Mouse (Mus musculus): ENCODE measurements at regions not wholly inside any gene's neighbourhood (a gene's known extent, or its start where the extent isn't known, plus 50 kb on each side); places are given as distances from the start of the nearest gene placed in this dataset.

- H3K27ac ChIP-seq, result no peak overlapping the region
- no peak overlapping the region for H3K4me3 ChIP-seq (ENCODE audit: insufficient read depth in 1 of 2, low read depth in 2 of 2, low read length in 2 of 2)
- DNase-seq (ENCODE audit: low read depth in 3 of 3, low spot score in 3 of 3), result no peak
- no peaks in the 10 kb centered on the region for H3K36me3 ChIP-seq (replicated peaks; ENCODE audit: control insufficient read depth, insufficient read depth, low read depth)
- no peak overlapping the region for H3K9ac ChIP-seq (replicated peaks)
- no peak overlapping the region for H3K4me2 ChIP-seq (ENCODE audit: low read depth)
- TF ChIP-seq CTCF (IDR thresholded peaks at IDR 0.05; ENCODE audit: low read depth) (no peak), EP300 (IDR thresholded peaks at IDR 0.05; ENCODE audit: low read depth) (no peak)
- no peaks in the 10 kb centered on the region for H3K9me3 ChIP-seq (ENCODE audit: control insufficient read depth, low read length)
- 57% methylated on average over 3 of the region's 3 CpGs for WGBS (ENCODE audit: insufficient replicate concordance)
- no peaks in the 10 kb centered on the region for H3K4me1 ChIP-seq (replicated peaks; ENCODE audit: control insufficient read depth in 2 of 2, insufficient read depth in 2 of 2, low read length in 1 of 2)
- no peaks in the 10 kb centered on the region for H3K27me3 ChIP-seq (ENCODE audit: control insufficient read depth, insufficient read depth, low read length)
- ATAC-seq (ENCODE audit: insufficient read depth), result no peak
Measured at GRCm38 (mm10) chr4:31825438-31825830, 138.5 kb upstream of the Map3k7 start.

GRCm38 (mm10) chr4:31826661-31827060, 137.2 kb upstream of the Map3k7 start:
- no peak overlapping the region for H3K4me2 ChIP-seq (ENCODE audit: low read depth)
- TF ChIP-seq CTCF (IDR thresholded peaks at IDR 0.05; ENCODE audit: low read depth), result no peak
- TF ChIP-seq EP300 (IDR thresholded peaks at IDR 0.05; ENCODE audit: low read depth), result no peak
- 70% methylated on average over 8 of the region's 8 CpGs for WGBS (ENCODE audit: insufficient replicate concordance)

GRCm38 (mm10) chr4:31827266-31827665, 136.6 kb upstream of the Map3k7 start:
- Histone ChIP-seq H3K4me3 (ENCODE audit: insufficient read depth in 1 of 2, low read depth in 2 of 2, low read length in 2 of 2) (no peak overlapping the region), H3K27me3 (ENCODE audit: control insufficient read depth, insufficient read depth, low read length) (no peaks in the 10 kb centered on the region), H3K4me2 (ENCODE audit: low read depth) (no peak overlapping the region), H3K9ac (replicated peaks) (no peak overlapping the region), H3K9me3 (ENCODE audit: control insufficient read depth, low read length) (no peaks in the 10 kb centered on the region), H3K36me3 (replicated peaks; ENCODE audit: control insufficient read depth, insufficient read depth, low read depth) (no peaks in the 10 kb centered on the region), H3K27ac (no peak overlapping the region), H3K4me1 (replicated peaks; ENCODE audit: control insufficient read depth in 2 of 2, insufficient read depth in 2 of 2, low read length in 1 of 2) (no peaks in the 10 kb centered on the region)
- 56% methylated on average over 7 of the region's 7 CpGs for WGBS (ENCODE audit: insufficient replicate concordance)
- TF ChIP-seq CTCF (IDR thresholded peaks at IDR 0.05; ENCODE audit: low read depth) (peak; percentile 57), EP300 (IDR thresholded peaks at IDR 0.05; ENCODE audit: low read depth) (no peak)
- no peak for ATAC-seq (ENCODE audit: insufficient read depth)
- DNase-seq (ENCODE audit: low read depth in 3 of 3, low spot score in 3 of 3), result peak in 1 of 3 experiments; percentile 4

More at GRCm38 (mm10) chr4:31826661-31827060, 137.2 kb upstream of the Map3k7 start:
- Histone ChIP-seq H3K9me3 (ENCODE audit: control insufficient read depth, low read length) (no peaks in the 10 kb centered on the region), H3K9ac (replicated peaks) (no peak overlapping the region), H3K4me1 (replicated peaks; ENCODE audit: control insufficient read depth in 2 of 2, insufficient read depth in 2 of 2, low read length in 1 of 2) (no peaks in the 10 kb centered on the region), H3K36me3 (replicated peaks; ENCODE audit: control insufficient read depth, insufficient read depth, low read depth) (no peaks in the 10 kb centered on the region), H3K27me3 (ENCODE audit: control insufficient read depth, insufficient read depth, low read length) (no peaks in the 10 kb centered on the region), H3K27ac (no peak overlapping the region), H3K4me3 (ENCODE audit: insufficient read depth in 1 of 2, low read depth in 2 of 2, low read length in 2 of 2) (no peak overlapping the region)
- DNase-seq (ENCODE audit: low read depth in 3 of 3, low spot score in 3 of 3) (no peak), ATAC-seq (ENCODE audit: insufficient read depth) (no peak)

- H3K9ac ChIP-seq (replicated peaks), result no peak overlapping the region
Measured at GRCm38 (mm10) chr4:31830241-31830640, 133.7 kb upstream of the Map3k7 start.

GRCm38 (mm10) chr4:31831469-31831868, 132.4 kb upstream of the Map3k7 start:
- TF ChIP-seq CTCF (IDR thresholded peaks at IDR 0.05; ENCODE audit: low read depth), result no peak
- no peak for TF ChIP-seq EP300 (IDR thresholded peaks at IDR 0.05; ENCODE audit: low read depth)
- no peak for ATAC-seq (ENCODE audit: insufficient read depth)
- Histone ChIP-seq H3K9me3 (ENCODE audit: control insufficient read depth, low read length) (no peaks in the 10 kb centered on the region), H3K9ac (replicated peaks) (no peak overlapping the region), H3K4me2 (ENCODE audit: low read depth) (no peak overlapping the region), H3K36me3 (replicated peaks; ENCODE audit: control insufficient read depth, insufficient read depth, low read depth) (no peaks in the 10 kb centered on the region), H3K4me3 (ENCODE audit: insufficient read depth in 1 of 2, low read depth in 2 of 2, low read length in 2 of 2) (no peak overlapping the region), H3K4me1 (replicated peaks; ENCODE audit: control insufficient read depth in 2 of 2, insufficient read depth in 2 of 2, low read length in 1 of 2) (no peaks in the 10 kb centered on the region), H3K27me3 (ENCODE audit: control insufficient read depth, insufficient read depth, low read length) (no peaks in the 10 kb centered on the region), H3K27ac (no peak overlapping the region)
- no peak for DNase-seq (ENCODE audit: low read depth in 3 of 3, low spot score in 3 of 3)
- WGBS (ENCODE audit: insufficient replicate concordance), result 53% methylated on average over 2 of the region's 2 CpGs

More at GRCm38 (mm10) chr4:31830241-31830640, 133.7 kb upstream of the Map3k7 start:
- Histone ChIP-seq H3K36me3 (replicated peaks; ENCODE audit: control insufficient read depth, insufficient read depth, low read depth) (no peaks in the 10 kb centered on the region), H3K27ac (no peak overlapping the region), H3K4me3 (ENCODE audit: insufficient read depth in 1 of 2, low read depth in 2 of 2, low read length in 2 of 2) (no peak overlapping the region), H3K4me1 (replicated peaks; ENCODE audit: control insufficient read depth in 2 of 2, insufficient read depth in 2 of 2, low read length in 1 of 2) (no peaks in the 10 kb centered on the region), H3K9me3 (ENCODE audit: control insufficient read depth, low read length) (no peaks in the 10 kb centered on the region), H3K27me3 (ENCODE audit: control insufficient read depth, insufficient read depth, low read length) (no peaks in the 10 kb centered on the region), H3K4me2 (ENCODE audit: low read depth) (no peak overlapping the region)
- ATAC-seq (ENCODE audit: insufficient read depth), result no peak
- DNase-seq (ENCODE audit: low read depth in 3 of 3, low spot score in 3 of 3), result no peak
- WGBS (ENCODE audit: insufficient replicate concordance), result 69% methylated on average over 11 of the region's 11 CpGs
- no peak for TF ChIP-seq EP300 (IDR thresholded peaks at IDR 0.05; ENCODE audit: low read depth)
- TF ChIP-seq CTCF (IDR thresholded peaks at IDR 0.05; ENCODE audit: low read depth), result no peak
